Mouse (Mus musculus): ENCODE results near the gene Rtn4rl1.

DNA sequence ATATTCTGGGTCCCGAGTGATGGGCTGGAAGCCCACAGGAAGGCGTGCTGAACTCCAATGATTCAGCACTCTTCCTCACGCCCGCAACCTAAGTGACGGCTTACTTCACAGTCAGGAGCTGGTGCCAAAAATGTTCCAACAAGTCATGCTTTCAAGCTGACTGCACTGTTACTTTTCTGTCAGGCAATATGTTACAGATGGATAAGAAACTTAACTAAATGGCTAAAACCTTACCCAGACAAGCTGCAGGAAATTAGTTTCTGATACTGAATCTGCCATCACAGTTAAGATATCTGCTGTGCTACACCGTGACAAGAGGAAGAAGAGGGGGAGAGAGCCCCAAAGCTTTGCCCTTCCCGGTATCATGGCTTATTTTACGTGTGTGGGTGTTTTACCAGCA lies 120.3 kb downstream of the Rtn4rl1 start:
- no peak for TF ChIP-seq POLR2A (IDR thresholded peaks at IDR 0.05; ENCODE audit: extremely low read depth, insufficient read depth, low read length)
- no peak for TF ChIP-seq CTCF (IDR thresholded peaks at IDR 0.05; ENCODE audit: low read depth, low read length)

All from liver, adult 2 months (tissue).